Mouse (Mus musculus): ENCODE measurements around the gene Spem1. TPM values are rescaled to one million over a fixed set of nuclear protein-coding genes. Genes with fewer than 3 reads are reported as not detected.

Spem1 gene
- polyA plus RNA-seq, 1 experiment from 2014 or later, result not detected

Other genes with a start within 250 kb of the Spem1 start
- 20.3 and 22.9 TPM in 2 replicates for gene Wrap53, start 241.9 kb downstream of the Spem1 start, polyA plus RNA-seq (2014; fragmentation: Nextera tagmentation; extraction: Ambion mirVana)
- gene Trp53, start 241.8 kb downstream of the Spem1 start, polyA plus RNA-seq (2014; fragmentation: Nextera tagmentation; extraction: Ambion mirVana), result 103 and 107 TPM in 2 replicates
- gene Atp1b2, start 216.2 kb downstream of the Spem1 start, polyA plus RNA-seq (2014; fragmentation: Nextera tagmentation; extraction: Ambion mirVana), result 31.0 and 36.2 TPM in 2 replicates
- 1.5 TPM in 1 of 2 replicates, not detected in the other for gene Shbg, start 204.3 kb downstream of the Spem1 start, polyA plus RNA-seq (2014; fragmentation: Nextera tagmentation; extraction: Ambion mirVana)
- gene Sat2, start 200.2 kb downstream of the Spem1 start, polyA plus RNA-seq (2014; fragmentation: Nextera tagmentation; extraction: Ambion mirVana), result 15.2 and 16.4 TPM in 2 replicates
- gene Fxr2, start 189.2 kb downstream of the Spem1 start, polyA plus RNA-seq (2014; fragmentation: Nextera tagmentation; extraction: Ambion mirVana), result 21.1 and 29.0 TPM in 2 replicates
- not detected in 2 replicates for gene Sox15, start 166.9 kb downstream of the Spem1 start, polyA plus RNA-seq (2014; fragmentation: Nextera tagmentation; extraction: Ambion mirVana)
- 16.5 and 35.1 TPM in 2 replicates for gene Mpdu1, start 159.5 kb downstream of the Spem1 start, polyA plus RNA-seq (2014; fragmentation: Nextera tagmentation; extraction: Ambion mirVana)
- 4.2 and 4.7 TPM in 2 replicates for gene Cd68, start 156.0 kb downstream of the Spem1 start, polyA plus RNA-seq (2014; fragmentation: Nextera tagmentation; extraction: Ambion mirVana)
- 530 and 592 TPM in 2 replicates for gene Eif4a1, start 149.8 kb downstream of the Spem1 start, polyA plus RNA-seq (2014; fragmentation: Nextera tagmentation; extraction: Ambion mirVana)
- 70.2 and 81.4 TPM in 2 replicates for gene Senp3, start 140.1 kb downstream of the Spem1 start, polyA plus RNA-seq (2014; fragmentation: Nextera tagmentation; extraction: Ambion mirVana)
- 0.24 TPM in 1 of 2 replicates, not detected in the other for gene Tnfsf13, start 136.4 kb downstream of the Spem1 start, polyA plus RNA-seq (2014; fragmentation: Nextera tagmentation; extraction: Ambion mirVana)
- 4.4 TPM in 2 replicates for gene Tnfsf12, start 126.3 kb downstream of the Spem1 start, polyA plus RNA-seq (2014; fragmentation: Nextera tagmentation; extraction: Ambion mirVana)
- gene Tnfsfm13, start 126.1 kb downstream of the Spem1 start, polyA plus RNA-seq (2014; fragmentation: Nextera tagmentation; extraction: Ambion mirVana), result 3.0 and 4.2 TPM in 2 replicates
- gene Polr2a, start 63.5 kb downstream of the Spem1 start, polyA plus RNA-seq (2014; fragmentation: Nextera tagmentation; extraction: Ambion mirVana), result 29.0 and 36.7 TPM in 2 replicates
- 0.10 TPM in 1 of 2 replicates, not detected in the other for gene Slc35g3, start 60.2 kb downstream of the Spem1 start, polyA plus RNA-seq (2014; fragmentation: Nextera tagmentation; extraction: Ambion mirVana)
- 2.1 and 3.1 TPM in 2 replicates for gene Zbtb4, start 56.3 kb downstream of the Spem1 start, polyA plus RNA-seq (2014; fragmentation: Nextera tagmentation; extraction: Ambion mirVana)
- gene Chrnb1, start 26.2 kb downstream of the Spem1 start, polyA plus RNA-seq (2014; fragmentation: Nextera tagmentation; extraction: Ambion mirVana), result 3.7 and 4.5 TPM in 2 replicates
- 1.5 and 2.5 TPM in 2 replicates for gene Fgf11, start 20.3 kb downstream of the Spem1 start, polyA plus RNA-seq (2014; fragmentation: Nextera tagmentation; extraction: Ambion mirVana)
- 1.1 and 1.5 TPM in 2 replicates for gene Tmem102, start 16.6 kb downstream of the Spem1 start, polyA plus RNA-seq (2014; fragmentation: Nextera tagmentation; extraction: Ambion mirVana)
- not detected in 2 replicates for gene Gm39566, start 6.9 kb downstream of the Spem1 start, polyA plus RNA-seq (2014; fragmentation: Nextera tagmentation; extraction: Ambion mirVana)
- not detected in 2 replicates for gene Spem2, start 3.7 kb downstream of the Spem1 start, polyA plus RNA-seq (2014; fragmentation: Nextera tagmentation; extraction: Ambion mirVana)
- 3.1 and 3.3 TPM in 2 replicates for gene Nlgn2, start 15.6 kb upstream of the Spem1 start, polyA plus RNA-seq (2014; fragmentation: Nextera tagmentation; extraction: Ambion mirVana)
- 321 and 331 TPM in 2 replicates for gene Tmem256, start 16.3 kb upstream of the Spem1 start, polyA plus RNA-seq (2014; fragmentation: Nextera tagmentation; extraction: Ambion mirVana)
- gene Plscr3, start 24.2 kb upstream of the Spem1 start, polyA plus RNA-seq (2014; fragmentation: Nextera tagmentation; extraction: Ambion mirVana), result 65.9 and 75.2 TPM in 2 replicates
- 0.23 and 0.39 TPM in 2 replicates for gene Tnk1, start 36.5 kb upstream of the Spem1 start, polyA plus RNA-seq (2014; fragmentation: Nextera tagmentation; extraction: Ambion mirVana)
- gene Tmem95, start 55.8 kb upstream of the Spem1 start, polyA plus RNA-seq (2014; fragmentation: Nextera tagmentation; extraction: Ambion mirVana), result not detected in 2 replicates
- gene Kctd11, start 59.2 kb upstream of the Spem1 start, polyA plus RNA-seq (2014; fragmentation: Nextera tagmentation; extraction: Ambion mirVana), result 3.3 and 3.8 TPM in 2 replicates
- gene Acap1, start 73.4 kb upstream of the Spem1 start, polyA plus RNA-seq (2014; fragmentation: Nextera tagmentation; extraction: Ambion mirVana), result 7.2 and 8.1 TPM in 2 replicates
- 5.3 and 5.8 TPM in 2 replicates for gene 2810408A11Rik, start 78.8 kb upstream of the Spem1 start, polyA plus RNA-seq (2014; fragmentation: Nextera tagmentation; extraction: Ambion mirVana)
- 9.3 and 10.8 TPM in 2 replicates for gene Neurl4, start 78.9 kb upstream of the Spem1 start, polyA plus RNA-seq (2014; fragmentation: Nextera tagmentation; extraction: Ambion mirVana)
- 53.2 and 62.2 TPM in 2 replicates for gene Gps2, start 91.7 kb upstream of the Spem1 start, polyA plus RNA-seq (2014; fragmentation: Nextera tagmentation; extraction: Ambion mirVana)
- 1,428 and 1,516 TPM in 2 replicates for gene Eif5a, start 99.8 kb upstream of the Spem1 start, polyA plus RNA-seq (2014; fragmentation: Nextera tagmentation; extraction: Ambion mirVana)
- 1.5 and 4.3 TPM in 2 replicates for gene Ybx2, start 113.6 kb upstream of the Spem1 start, polyA plus RNA-seq (2014; fragmentation: Nextera tagmentation; extraction: Ambion mirVana)
- gene Slc2a4, start 126.0 kb upstream of the Spem1 start, polyA plus RNA-seq (2014; fragmentation: Nextera tagmentation; extraction: Ambion mirVana), result 22.0 and 22.8 TPM in 2 replicates
- gene Cldn7, start 142.6 kb upstream of the Spem1 start, polyA plus RNA-seq (2014; fragmentation: Nextera tagmentation; extraction: Ambion mirVana), result 2.4 and 3.0 TPM in 2 replicates
- 20.3 and 22.2 TPM in 2 replicates for gene Ctdnep1, start 159.0 kb upstream of the Spem1 start, polyA plus RNA-seq (2014; fragmentation: Nextera tagmentation; extraction: Ambion mirVana)
- 120 and 130 TPM in 2 replicates for gene Elp5, start 160.3 kb upstream of the Spem1 start, polyA plus RNA-seq (2014; fragmentation: Nextera tagmentation; extraction: Ambion mirVana)
- gene Gabarap, start 169.0 kb upstream of the Spem1 start, polyA plus RNA-seq (2014; fragmentation: Nextera tagmentation; extraction: Ambion mirVana), result 481 and 489 TPM in 2 replicates
- 27.3 and 29.9 TPM in 2 replicates for gene Phf23, start 173.6 kb upstream of the Spem1 start, polyA plus RNA-seq (2014; fragmentation: Nextera tagmentation; extraction: Ambion mirVana)
- 18.6 and 18.9 TPM in 2 replicates for gene Dvl2, start 178.4 kb upstream of the Spem1 start, polyA plus RNA-seq (2014; fragmentation: Nextera tagmentation; extraction: Ambion mirVana)
- gene Acadvl, start 193.2 kb upstream of the Spem1 start, polyA plus RNA-seq (2014; fragmentation: Nextera tagmentation; extraction: Ambion mirVana), result 94.1 and 111 TPM in 2 replicates
- gene Dlg4, start 194.8 kb upstream of the Spem1 start, polyA plus RNA-seq (2014; fragmentation: Nextera tagmentation; extraction: Ambion mirVana), result 10.2 and 10.4 TPM in 2 replicates
- 0.13 TPM in 1 of 2 replicates, not detected in the other for gene Asgr1, start 231.9 kb upstream of the Spem1 start, polyA plus RNA-seq (2014; fragmentation: Nextera tagmentation; extraction: Ambion mirVana)

Data from heart, embryonic 11.5 days (tissue).